Mouse (Mus musculus) ovary, postnatal 10 days (tissue): ENCODE measurements around the gene Pgm2.

Experiments used
- DNase-seq: peaks from one replicate; pipeline ENCODE4 v3.0.0; 2022; ENCODE audit warnings: low spot score

The Pgm2 gene

GRCm38 (mm10) chr5:64144315-64144714 is 51.6 kb downstream of the Pgm2 start:
- DNase-seq = no peak

GRCm38 (mm10) chr5:64146384-64147005 is 53.7 kb downstream of the Pgm2 start:
- no peak for DNase-seq

- DNase-seq = no peak
These were observed 56.7 kb downstream of the Pgm2 start for GRCm38 (mm10) chr5:64149184-64150127.

GRCm38 (mm10) chr5:64153319-64153718 is 60.6 kb downstream of the Pgm2 start:
- DNase-seq = no peak

GRCm38 (mm10) chr5:64155861-64156550 is 63.3 kb downstream of the Pgm2 start, which contains the start of gene Tbc1d1:
Gene Tbc1d1 (plus strand): TSS chr5:64156305.
- DNase-seq = peak; percentile 11

- no peak for DNase-seq
These were observed 63.8 kb downstream of the Pgm2 start for GRCm38 (mm10) chr5:64156579-64156978.

- no peak for DNase-seq
These were observed 65.2 kb downstream of the Pgm2 start for GRCm38 (mm10) chr5:64157926-64158325.

GRCm38 (mm10) chr5:64158501-64158900 is 65.8 kb downstream of the Pgm2 start:
- no peak for DNase-seq

GRCm38 (mm10) chr5:64159065-64159780 is 66.5 kb downstream of the Pgm2 start:
- DNase-seq = no peak

- peak; percentile 26 for DNase-seq
These were observed 67.3 kb downstream of the Pgm2 start for GRCm38 (mm10) chr5:64159781-64160704.

- DNase-seq = no peak
These were observed 68.1 kb downstream of the Pgm2 start for GRCm38 (mm10) chr5:64160705-64161391.

- DNase-seq = no peak
These were observed 69.2 kb downstream of the Pgm2 start for GRCm38 (mm10) chr5:64161917-64162316.

GRCm38 (mm10) chr5:64162582-64162981 is 69.8 kb downstream of the Pgm2 start:
- DNase-seq = no peak

- no peak for DNase-seq
These were observed 71.7 kb downstream of the Pgm2 start for GRCm38 (mm10) chr5:64164414-64164813.

GRCm38 (mm10) chr5:64165826-64166225 is 73.1 kb downstream of the Pgm2 start:
- no peak for DNase-seq

GRCm38 (mm10) chr5:64168990-64169540 is 76.3 kb downstream of the Pgm2 start:
- DNase-seq = no peak

GRCm38 (mm10) chr5:64172884-64173283 is 80.1 kb downstream of the Pgm2 start:
- DNase-seq = no peak

- DNase-seq = no peak
These were observed 80.6 kb downstream of the Pgm2 start for GRCm38 (mm10) chr5:64173302-64173701.

- DNase-seq = no peak
These were observed 81.7 kb downstream of the Pgm2 start for GRCm38 (mm10) chr5:64174429-64174935.
